Mouse (Mus musculus): ENCODE results near the gene Prl. TPM values are rescaled to one million over a fixed set of nuclear protein-coding genes. Genes with fewer than 3 reads are reported as not detected.
"Not testable (repeated sequence)": the region's sequence is repeated elsewhere in the genome, so short reads cannot be mapped to it uniquely, and the experiment has no call there.

Prl gene
- polyA plus RNA-seq, 1 experiment from 2014 or later, result not detected

DNA sequence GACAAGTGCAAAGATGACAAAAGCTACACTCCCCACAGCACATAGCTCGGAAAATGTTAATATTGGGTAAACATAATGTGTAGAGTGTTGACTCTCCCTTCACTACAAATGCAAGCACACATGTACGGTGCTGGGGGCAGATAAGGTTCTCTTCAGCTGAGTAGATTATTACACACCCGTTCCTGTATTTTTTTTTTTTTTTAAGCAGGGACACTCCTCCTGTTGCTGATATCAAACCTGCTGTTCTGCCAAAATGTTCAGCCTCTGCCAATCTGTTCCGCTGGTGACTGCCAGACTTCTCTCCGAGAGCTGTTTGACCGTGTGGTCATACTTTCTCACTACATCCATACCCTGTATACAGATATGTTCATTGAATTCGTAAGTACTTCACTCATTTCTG, 1.8 kb downstream of the Prl start:
- Histone ChIP-seq H3K27me3 (replicated peaks; ENCODE audit: control insufficient read depth, insufficient read depth, low read length) (no peaks in the 10 kb centered on the region), H3K9me3 (ENCODE audit: control insufficient read depth, low read length) (no peaks in the 10 kb centered on the region), H3K4me1 (replicated peaks; ENCODE audit: control insufficient read depth, insufficient read depth, low read length) (no peaks in the 10 kb centered on the region), H3K9ac (replicated peaks; ENCODE audit: low read depth, low read length) (no peak overlapping the region), H3K4me2 (ENCODE audit: low read length) (no peak overlapping the region), H3K36me3 (ENCODE audit: control insufficient read depth, insufficient read depth) (no peaks in the 10 kb centered on the region), H3K27ac (ENCODE audit: low read length) (no peak overlapping the region), H3K4me3 (replicated peaks; ENCODE audit: low read length) (no peak overlapping the region)
- 57% methylated on average over 7 of the region's 7 CpGs for whole genome bisulfite sequencing
- peak; percentile 68 for ATAC-seq

DNA sequence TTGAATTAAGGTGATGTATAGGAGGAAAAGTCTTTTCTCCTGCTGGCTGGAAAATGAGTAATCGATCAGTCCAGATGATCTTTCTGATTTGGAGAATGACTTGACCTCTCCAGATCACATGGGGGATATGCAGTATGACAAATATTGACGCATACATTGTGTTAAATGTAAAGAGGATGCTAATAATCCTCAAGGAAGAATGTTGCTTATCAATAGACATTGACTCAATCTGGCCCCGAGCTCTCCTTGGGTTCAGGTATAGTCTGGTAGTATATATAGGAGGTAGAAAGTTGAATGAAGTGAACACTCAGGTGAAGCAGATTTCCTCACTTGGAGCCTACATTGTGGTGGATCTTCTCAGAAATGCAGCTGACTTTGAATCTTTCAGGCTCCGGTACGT, 36.5 kb downstream of the Prl start, which contains the start of gene Prl3d1:
Gene Prl3d1 (plus strand): TSS at position 301 of the 400 bp plus-strand sequence.
- H3K9me3 ChIP-seq (ENCODE audit: control insufficient read depth, low read length); H3K4me1 ChIP-seq (replicated peaks; ENCODE audit: control insufficient read depth, insufficient read depth, low read length); ATAC-seq; H3K27me3 ChIP-seq (replicated peaks; ENCODE audit: control insufficient read depth, insufficient read depth, low read length); H3K4me2 ChIP-seq (ENCODE audit: low read length); H3K9ac ChIP-seq (replicated peaks; ENCODE audit: low read depth, low read length); H3K4me3 ChIP-seq (replicated peaks; ENCODE audit: low read length); H3K36me3 ChIP-seq (ENCODE audit: control insufficient read depth, insufficient read depth); H3K27ac ChIP-seq (ENCODE audit: low read length): not testable (repeated sequence)
- 93% methylated on average over 5 of the region's 5 CpGs for WGBS

Other genes with a start within 250 kb of the Prl start
- gene Prl3d1, start 36.6 kb downstream of the Prl start, polyA plus RNA-seq (2015; fragmentation: Nextera tagmentation; extraction: Ambion mirVana), result not detected in 2 replicates
- not detected in 2 replicates for gene Prl3d2, start 64.1 kb downstream of the Prl start, polyA plus RNA-seq (2015; fragmentation: Nextera tagmentation; extraction: Ambion mirVana)
- not detected in 2 replicates for gene Prl3d3, start 99.2 kb downstream of the Prl start, polyA plus RNA-seq (2015; fragmentation: Nextera tagmentation; extraction: Ambion mirVana)
- not detected in 2 replicates for gene Prl3c1, start 139.1 kb downstream of the Prl start, polyA plus RNA-seq (2015; fragmentation: Nextera tagmentation; extraction: Ambion mirVana)
- gene Prl3b1, start 184.3 kb downstream of the Prl start, polyA plus RNA-seq (2015; fragmentation: Nextera tagmentation; extraction: Ambion mirVana), result not detected in 2 replicates
- not detected in 2 replicates for gene Prl3a1, start 201.9 kb downstream of the Prl start, polyA plus RNA-seq (2015; fragmentation: Nextera tagmentation; extraction: Ambion mirVana)

Data from forebrain, embryonic 16.5 days (tissue).